ENCODE assay signal across 8 mouse cellular contexts in the genomic region with DNA sequence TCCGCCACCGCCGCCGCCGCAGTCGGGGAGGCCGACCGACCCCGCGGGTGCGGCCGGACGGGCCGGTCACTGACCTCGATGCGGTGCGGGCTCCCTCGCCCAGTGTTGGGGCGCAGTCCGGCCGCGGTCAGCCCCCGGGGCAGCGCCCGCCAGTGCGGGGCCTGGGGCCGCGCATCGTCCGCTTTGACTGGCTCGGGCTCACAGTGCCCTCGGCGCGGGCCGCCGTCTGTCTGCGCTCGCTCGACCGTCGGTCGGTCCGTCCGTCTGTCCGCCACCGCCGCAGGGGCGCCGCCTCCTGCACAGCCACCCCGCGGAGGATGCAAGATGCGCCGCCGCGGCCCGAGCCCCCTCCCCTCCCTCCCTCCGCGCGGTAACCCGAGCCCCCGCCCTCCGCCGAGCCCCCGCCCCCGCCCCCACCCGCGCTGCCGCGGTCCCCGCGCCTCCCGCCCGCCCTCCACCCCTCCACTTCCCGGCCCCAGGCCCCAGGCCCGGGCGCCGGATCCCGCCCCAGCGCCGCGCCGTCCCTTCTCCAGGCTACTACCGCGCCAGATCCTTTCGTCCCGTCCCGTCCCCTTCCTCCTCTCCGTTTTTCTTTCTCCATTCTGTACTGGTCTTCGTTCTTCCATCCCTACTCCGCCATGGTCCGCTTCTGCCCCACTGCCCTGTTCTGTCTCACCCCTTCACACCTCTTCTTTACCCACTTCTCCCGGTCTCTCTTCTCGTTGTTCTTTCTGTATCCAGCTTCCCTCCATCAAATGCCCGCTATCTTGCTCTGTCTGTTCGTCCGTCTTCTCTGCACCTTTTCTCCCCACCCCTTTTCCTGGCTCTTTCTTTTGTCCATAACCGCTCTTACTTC. TPM values are rescaled to one million over a fixed set of nuclear protein-coding genes. Genes with fewer than 3 reads are reported as not detected.
DNase-seq lines count a peak whose midpoint lies in the region; ATAC-seq and TF ChIP-seq lines count a peak whose summit lies in the region.

TSS of gene Dchs1 (minus strand) at position 370 of the 856 bp plus-strand sequence.

- H3K4me1 ChIP-seq in heart, postnatal 0 days (ENCODE audit: control insufficient read depth, insufficient read depth): no peaks in the 10 kb centered on the region
- H3K4me1 ChIP-seq in limb, embryonic 12.5 days (replicated peaks): peaks cover 42% of the 10 kb centered on the region

- 0 out of 2 replicates have a peak, but pooled peaks have one; percentile 10 for ATAC-seq in frontal cortex, adult (ENCODE audit: low TSS enrichment)
- ATAC-seq in heart, postnatal 0 days (ENCODE audit: insufficient read depth, low read depth): peak; percentile 60
- ATAC-seq in limb, embryonic 12.5 days (ENCODE audit: insufficient number of reproducible peaks, insufficient read depth, low FRiP score, low TSS enrichment, low read depth): peak; percentile 75

- H3K4me3 ChIP-seq in heart, postnatal 0 days (ENCODE audit: low read depth, low read length): peak within 1 kb of the TSS; percentile 78
- peak within 1 kb of the TSS; percentile 95 for H3K4me3 ChIP-seq in limb, embryonic 12.5 days (replicated peaks)
- H3K4me3 ChIP-seq in myocyte: no peak within 1 kb of the TSS

- under 1% methylated on average over 53 of the region's 97 CpGs for WGBS in heart, postnatal 0 days
- WGBS in limb, embryonic 12.5 days: under 1% methylated on average over 78 of the region's 97 CpGs

- peaks cover 21% of the 10 kb centered on the region for H3K27me3 ChIP-seq in heart, postnatal 0 days (ENCODE audit: control insufficient read depth, insufficient read depth, low read length)
- H3K27me3 ChIP-seq in limb, embryonic 12.5 days: no peaks in the 10 kb centered on the region
- H3K27me3 ChIP-seq in myocyte (ENCODE audit: control insufficient read depth, insufficient read depth, insufficient read length): peaks cover 15% of the 10 kb centered on the region

- peak within 1 kb of the TSS; percentile 67 for H3K4me2 ChIP-seq in heart, postnatal 0 days (ENCODE audit: low read depth, low read length)
- peak within 1 kb of the TSS; percentile 84 for H3K4me2 ChIP-seq in limb, embryonic 12.5 days
- H3K4me2 ChIP-seq in myocyte (ENCODE audit: low read depth): peak within 1 kb of the TSS; percentile 44

- peak within 1 kb of the TSS; percentile 90 for H3K27ac ChIP-seq in heart, postnatal 0 days (ENCODE audit: low read depth)
- peak within 1 kb of the TSS; percentile 96 for H3K27ac ChIP-seq in limb, embryonic 12.5 days

- TF ChIP-seq POLR2A in myocyte (IDR thresholded peaks at IDR 0.05; ENCODE audit: insufficient read length, low read depth): no peak

- no peak for TF ChIP-seq EP300 in heart, postnatal 0 days (IDR thresholded peaks at IDR 0.05; ENCODE audit: low read depth)

- TF ChIP-seq CTCF in heart, postnatal 0 days (IDR thresholded peaks at IDR 0.05; ENCODE audit: low read depth): no peak

- no peaks in the 10 kb centered on the region for H3K9me3 ChIP-seq in heart, postnatal 0 days (replicated peaks; ENCODE audit: control insufficient read depth, low read length)
- no peaks in the 10 kb centered on the region for H3K9me3 ChIP-seq in limb, embryonic 12.5 days

- H3K79me2 ChIP-seq in myocyte (ENCODE audit: control insufficient read depth, insufficient read depth): no peaks in the 10 kb centered on the region

- no peak for DNase-seq in frontal cortex, postnatal 25 days (ENCODE audit: low spot score in 2 of 2)
- DNase-seq in thymus, postnatal 14 days: peak; percentile 38
- no peak for DNase-seq in thymus, postnatal 0 days (ENCODE audit: low spot score)
- no peak for DNase-seq in heart, postnatal 0 days (ENCODE audit: low spot score)
- no peak for DNase-seq in urinary bladder, postnatal 36 days (ENCODE audit: low spot score in 2 of 2)

- H3ac ChIP-seq in myocyte (ENCODE audit: control insufficient read depth, insufficient read length): no peak within 1 kb of the TSS

- H3K36me3 ChIP-seq in heart, postnatal 0 days (replicated peaks; ENCODE audit: control insufficient read depth, insufficient read depth, low read length): no peaks in the 10 kb centered on the region
- peaks cover 36% of the 10 kb centered on the region for H3K36me3 ChIP-seq in limb, embryonic 12.5 days
- no peaks in the 10 kb centered on the region for H3K36me3 ChIP-seq in myocyte (ENCODE audit: control insufficient read depth, insufficient read depth)

- H3K9ac ChIP-seq in heart, postnatal 0 days (replicated peaks; ENCODE audit: low read depth, low read length): peak within 1 kb of the TSS; percentile 76
- peak within 1 kb of the TSS; percentile 99 for H3K9ac ChIP-seq in limb, embryonic 12.5 days (replicated peaks)

TF ChIP-seq in myocyte, 11 proteins besides CTCF, POLR2A, EP300 and RAD21:
- TF ChIP-seq CEBPB (IDR thresholded peaks at IDR 0.05; ENCODE audit: insufficient read depth, poor library complexity, severe bottlenecking): no peak
- no peak for TF ChIP-seq MAX (IDR thresholded peaks at IDR 0.05; ENCODE audit: low read depth)
- no peak for TF ChIP-seq TCF12 (IDR thresholded peaks at IDR 0.05; ENCODE audit: insufficient read depth, poor library complexity, severe bottlenecking)
- TF ChIP-seq TCF3 (IDR thresholded peaks at IDR 0.05; ENCODE audit: insufficient read length, low read depth): no peak
- TF ChIP-seq USF1 (IDR thresholded peaks at IDR 0.05; ENCODE audit: low read depth): no peak
- TF ChIP-seq E2F4 (IDR thresholded peaks at IDR 0.05; ENCODE audit: insufficient read depth): no peak
- no peak for TF ChIP-seq SRF (IDR thresholded peaks at IDR 0.05; ENCODE audit: control insufficient read depth, insufficient read length, low read depth)
- no peak for TF ChIP-seq POLR2AphosphoS2 (IDR thresholded peaks at IDR 0.05; ENCODE audit: insufficient read length, low read depth)
- no peak for TF ChIP-seq REST (IDR thresholded peaks at IDR 0.05; ENCODE audit: insufficient read depth, insufficient read length)
- no peak for TF ChIP-seq MYOD1 (IDR thresholded peaks at IDR 0.05; ENCODE audit: control insufficient read depth in 1 of 3, insufficient read length in 2 of 3, low read depth in 2 of 3)
- no peak for TF ChIP-seq MYOG (IDR thresholded peaks at IDR 0.05; ENCODE audit: control insufficient read depth in 1 of 3, insufficient read depth in 1 of 3, insufficient read length in 2 of 3, low read depth in 2 of 3)

RNA-seq across cellular contexts. Expression of gene Dchs1, which starts in this region (rescaled TPM):
- 0.32 and 0.36 TPM in 2 replicates for polyA plus RNA-seq in thymus, postnatal 0 days (2015; fragmentation: Nextera tagmentation; extraction: Ambion mirVana)
- total RNA-seq in heart, postnatal 0 days (2014; rRNA removed; ENCODE audit: low replicate concordance): 19.3 and 27.2 TPM in 2 replicates
- 1.9 and 2.1 TPM in 2 replicates for polyA plus RNA-seq in heart, postnatal 0 days (2015; fragmentation: Nextera tagmentation; extraction: Ambion mirVana)
- polyA plus RNA-seq in limb, embryonic 12.5 days (2016; fragmentation: Nextera tagmentation; extraction: Ambion mirVana): 24.8 and 28.2 TPM in 2 replicates
- polyA plus RNA-seq in myocyte (2012; fragmentation: generic; extraction: Trizol): 0.49 TPM

Comparison
In these comparisons a context has a peak if more than half of its experiments do, and no peak if none do; other contexts are left out.
1. ATAC-seq: peak in every context shown above with its lines; median percentile 75 in limb, embryonic 12.5 days; 60 in heart, postnatal 0 days; 10 in frontal cortex, adult.